Mouse (Mus musculus) layer of hippocampus, adult 2 months (tissue): Measurements from ENCODE around the gene Ovca2. TPM values are rescaled to one million over a fixed set of nuclear protein-coding genes. Genes with fewer than 3 reads are reported as not detected.

Experiments
- DNase-seq, 2 experiments: peaks; one replicate each; pipeline ENCODE4 v3.0.0; 2022; ENCODE audit warnings: low spot score in 2 of 2
- H3K27ac ChIP-seq: fragments of 200-600 bp; 2 replicates; pipeline ENCODE4 v1.8.1; 2022
- H3K4me3 ChIP-seq: fragments of 200-600 bp; 2 replicates; pipeline ENCODE4 v1.8.1; 2022; ENCODE audit warnings: mild to moderate bottlenecking
- CTCF ChIP-seq: fragments of 200-600 bp; conservative IDR thresholded peaks from 2 replicates; pipeline ENCODE4 v1.8.1; 2022; ENCODE audit warnings: antibody characterized with exemption, mild to moderate bottlenecking, moderate library complexity
- long read RNA-seq, 2 experiments: library from polyadenylated mRNA; stranded (forward); transcript quantifications; one replicate each; pipeline ENCODE4 v2.0.0; 2021; ENCODE audit warnings: borderline mapping rate in 2 of 2
- total RNA-seq, 2 experiments: library from RNA; stranded (reverse); gene quantifications; 2 replicates each; pipeline ENCODE4 v1.2.3; 2021

Gene Ovca2
- total RNA-seq = 10 to 100 TPM; 19.3 to 22.4 TPM
- long read RNA-seq, experiment 1, transcript Ovca2-201 (2 exons, 2,670 nt) = major isoform, 12 of 21 reads
- long read RNA-seq, experiment 1, partial matches to known transcripts = 0 of 21 reads
- long read RNA-seq, experiment 1, other reads (novel, unspliced or antisense) = 8 of 21 reads
- long read RNA-seq, experiment 2, transcript Ovca2-201 (2 exons, 2,670 nt) = major isoform, 11 of 22 reads
- long read RNA-seq, experiment 2, partial matches to known transcripts = 0 of 22 reads
- long read RNA-seq, experiment 2, other reads (novel, unspliced or antisense) = 11 of 22 reads

GRCm38 (mm10) chr11:75178672-75179208 is at the start of gene Ovca2:
Gene Ovca2, minus strand, starts transcription at chr11:75178835.
- Histone ChIP-seq H3K27ac (peak within 1 kb of the TSS; percentile 89), H3K4me3 (peak within 1 kb of the TSS; percentile 87)
- peak; percentile 99 for TF ChIP-seq CTCF
- peak; percentile 89 to 91 for DNase-seq

GRCm38 (mm10) chr11:75227632-75228031 is 49.0 kb upstream of the Ovca2 start:
- TF ChIP-seq CTCF = no peak
- Histone ChIP-seq H3K4me3 (no peak overlapping the region), H3K27ac (peak overlapping the region; percentile 41; the same call in 1 of the 2 replicates)
- DNase-seq = no peak

- Histone ChIP-seq H3K27ac (no peak overlapping the region), H3K4me3 (no peak overlapping the region)
- no peak for DNase-seq
- no peak for TF ChIP-seq CTCF
Observed at GRCm38 (mm10) chr11:75224835-75225234, 46.2 kb upstream of the Ovca2 start.

GRCm38 (mm10) chr11:75224062-75224461 is 45.4 kb upstream of the Ovca2 start:
- DNase-seq = no peak
- TF ChIP-seq CTCF = no peak
- H3K27ac ChIP-seq = no peak overlapping the region

GRCm38 (mm10) chr11:75220517-75221145 is 42.0 kb upstream of the Ovca2 start:
- Histone ChIP-seq H3K27ac (peak overlapping the region; percentile 71), H3K4me3 (no peak overlapping the region)
- TF ChIP-seq CTCF = no peak
- no peak for DNase-seq

More at GRCm38 (mm10) chr11:75224062-75224461, 45.4 kb upstream of the Ovca2 start:
- H3K4me3 ChIP-seq = no peak overlapping the region

GRCm38 (mm10) chr11:75220115-75220514 is 41.5 kb upstream of the Ovca2 start:
- H3K4me3 ChIP-seq = peak overlapping the region; percentile 5; the same call in 1 of the 2 replicates
- peak overlapping the region; percentile 71 for H3K27ac ChIP-seq
- TF ChIP-seq CTCF = no peak
- peak; percentile 60 to 66 for DNase-seq

- DNase-seq = no peak
- no peak for TF ChIP-seq CTCF
- H3K4me3 ChIP-seq = peak overlapping the region; percentile 44
- H3K27ac ChIP-seq = peak overlapping the region; percentile 76
Observed at GRCm38 (mm10) chr11:75214081-75214950, 35.7 kb upstream of the Ovca2 start.

- H3K27ac ChIP-seq = peak overlapping the region; percentile 76
- peak overlapping the region; percentile 44 for H3K4me3 ChIP-seq
- no peak for DNase-seq
- no peak for TF ChIP-seq CTCF
Observed at GRCm38 (mm10) chr11:75213372-75214080, 34.9 kb upstream of the Ovca2 start.

GRCm38 (mm10) chr11:75212876-75213275 is 34.2 kb upstream of the Ovca2 start:
- Histone ChIP-seq H3K4me3 (no peak overlapping the region), H3K27ac (peak overlapping the region; percentile 62)
- no peak for TF ChIP-seq CTCF
- DNase-seq = no peak

GRCm38 (mm10) chr11:75212031-75212667 is 33.5 kb upstream of the Ovca2 start:
- TF ChIP-seq CTCF = no peak
- peak overlapping the region; percentile 88 for H3K27ac ChIP-seq
- DNase-seq = no peak
- no peak overlapping the region for H3K4me3 ChIP-seq

GRCm38 (mm10) chr11:75210755-75211154 is 32.1 kb upstream of the Ovca2 start:
- DNase-seq = no peak
- peak overlapping the region; percentile 88; the same call in 1 of the 2 replicates for H3K27ac ChIP-seq
- no peak for TF ChIP-seq CTCF
- H3K4me3 ChIP-seq = no peak overlapping the region

- DNase-seq = no peak
- Histone ChIP-seq H3K4me3 (no peak overlapping the region), H3K27ac (peak overlapping the region; percentile 88)
- TF ChIP-seq CTCF = no peak
Observed at GRCm38 (mm10) chr11:75210093-75210492, 31.5 kb upstream of the Ovca2 start.
